Mouse (Mus musculus): ENCODE results near the gene Kazn. TPM values are rescaled to one million over a fixed set of nuclear protein-coding genes. Genes with fewer than 3 reads are reported as not detected.

Kazn gene
- total RNA-seq, 2 experiments from 2014 or later: 1.8 to 2.6 TPM

DNA sequence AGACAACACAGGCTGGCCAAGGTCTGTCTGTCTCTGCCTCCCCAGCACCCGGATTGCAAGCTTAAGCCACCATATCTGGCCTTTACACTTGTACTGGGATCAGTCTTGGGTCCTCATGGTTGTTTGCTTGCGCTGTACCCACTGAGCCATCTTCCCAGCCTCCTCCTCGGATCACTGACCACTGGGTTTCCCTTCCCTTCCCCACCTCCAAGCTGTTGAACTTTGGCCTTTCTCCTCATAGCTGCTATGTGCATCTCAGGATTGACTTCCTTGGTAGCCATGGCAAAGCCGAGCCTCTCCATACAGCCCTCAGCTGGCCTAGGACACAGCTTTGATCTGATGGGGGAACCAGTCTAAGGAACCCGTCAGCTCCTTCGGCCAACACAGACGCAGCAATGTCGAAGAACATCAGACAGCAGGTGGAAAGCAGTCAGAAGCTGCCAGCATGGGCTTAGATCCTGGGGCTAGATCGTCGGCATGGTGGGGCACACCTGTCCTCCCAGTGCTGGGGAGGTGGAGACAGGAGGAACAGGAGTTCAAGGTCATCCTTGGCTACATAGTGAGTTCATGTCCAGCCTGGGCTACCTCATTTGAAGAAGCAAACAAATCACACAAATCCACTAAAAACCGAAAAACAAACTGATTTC is 174.5 kb downstream of the Kazn start:
- intact Hi-C loops (cut with DNase I): no loop called here
- no peak for DNase-seq

DNA sequence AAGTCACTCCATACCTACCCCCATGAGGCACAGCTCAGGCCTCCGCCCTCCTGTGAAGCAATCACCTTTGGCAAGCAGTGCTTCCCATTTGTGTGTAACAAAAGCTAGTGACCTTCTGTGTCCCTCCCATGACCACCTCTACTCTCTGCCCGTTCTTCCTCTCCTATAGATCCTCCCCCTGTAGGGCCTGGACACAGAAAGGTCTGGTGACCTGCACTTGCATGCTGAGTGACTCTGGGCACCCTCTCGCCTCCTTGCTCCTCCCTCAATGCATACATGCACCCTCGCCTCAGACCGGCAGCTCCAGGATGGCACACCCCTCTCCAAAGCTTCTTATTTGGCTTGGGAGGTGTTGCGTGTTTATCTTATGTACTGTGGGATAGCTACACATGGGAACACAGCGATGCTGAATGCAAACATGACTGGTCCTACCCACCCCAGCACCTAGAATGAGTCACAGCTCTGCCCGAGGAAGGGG is 176.1 kb downstream of the Kazn start:
- no peak for DNase-seq
- intact Hi-C loops (cut with DNase I): no loop called here

DNA sequence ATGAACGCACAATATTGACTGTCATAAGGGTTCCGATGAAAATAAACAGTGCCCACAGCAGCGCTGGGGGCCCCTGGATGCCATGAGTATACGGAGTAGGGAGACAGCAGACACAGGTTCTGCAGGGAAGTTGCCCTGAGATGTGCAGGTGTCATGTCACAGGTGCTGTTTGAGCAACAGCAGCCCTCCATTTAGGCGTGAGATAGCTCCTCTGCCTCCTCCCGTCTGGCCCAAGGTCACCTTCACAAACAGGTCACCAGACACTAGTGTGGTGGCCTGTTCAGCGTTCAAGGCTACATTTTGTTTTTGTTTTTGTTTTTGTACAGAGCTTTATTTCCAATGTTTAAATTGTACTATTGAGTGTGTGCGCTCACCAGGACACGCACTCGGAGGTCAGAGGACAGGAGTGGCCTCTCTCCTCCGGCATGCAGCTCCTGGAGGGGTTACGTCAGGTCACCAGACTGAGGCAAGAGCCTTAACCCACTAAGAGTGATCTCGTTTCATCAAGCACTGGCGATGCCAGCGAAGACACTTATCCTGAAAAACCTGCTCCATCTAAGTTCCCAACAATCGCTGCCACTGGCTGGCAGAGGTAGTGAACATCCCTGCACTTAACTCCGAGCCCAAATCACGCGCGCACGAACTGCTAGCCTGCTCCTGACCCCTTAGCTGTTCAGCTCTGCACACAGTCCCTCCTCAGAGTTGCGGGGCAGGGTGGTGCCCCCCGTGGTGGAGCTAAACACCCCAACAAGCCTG is 177.5 kb downstream of the Kazn start:
- intact Hi-C loops (cut with DNase I): no loop called here
- no peak for DNase-seq

DNA sequence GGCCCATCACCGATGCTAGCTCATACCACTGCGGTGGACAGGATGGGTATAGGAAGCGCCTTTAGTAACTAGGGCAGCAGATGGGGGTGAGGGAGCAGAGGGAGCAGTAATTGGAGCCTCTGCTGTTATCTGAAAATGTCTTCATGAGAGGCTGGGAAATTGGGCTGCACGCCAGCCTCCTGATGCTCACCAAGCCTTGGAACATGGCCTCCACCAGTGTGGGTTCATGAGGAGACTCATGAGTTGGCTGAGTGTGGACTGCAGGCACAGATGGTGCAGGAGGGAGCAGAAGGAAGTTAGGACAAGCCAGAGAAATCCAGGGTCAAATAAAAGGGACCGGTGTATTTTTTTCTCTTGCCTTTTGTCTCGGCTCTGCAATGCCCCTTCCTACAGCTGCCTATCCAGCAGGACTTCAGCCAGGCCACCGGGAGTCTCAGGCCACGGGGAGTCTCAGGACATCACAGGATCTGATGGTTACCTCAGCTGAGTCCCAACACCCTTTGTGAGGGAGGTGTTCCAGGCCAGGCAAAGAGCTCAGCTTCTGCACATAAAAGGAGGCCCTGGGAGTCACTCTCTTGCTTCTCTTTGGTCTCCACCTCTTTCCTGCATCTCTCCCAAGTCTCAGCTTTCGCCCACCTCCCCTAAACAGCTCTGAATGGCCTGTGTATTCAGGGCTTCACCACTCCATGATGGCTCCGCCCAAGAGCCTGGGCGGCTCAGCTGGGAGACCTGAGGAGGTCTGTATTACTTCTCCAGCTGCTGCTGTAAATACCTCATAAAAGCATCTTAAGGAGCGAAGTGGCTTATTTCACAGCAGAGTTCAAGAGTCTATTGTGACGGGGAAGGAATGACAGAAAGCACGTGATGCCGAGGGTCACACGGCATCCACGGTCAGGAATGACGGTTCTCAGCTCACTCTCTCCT is 178.5 kb downstream of the Kazn start:
- DNase-seq: no peak
- intact Hi-C loops (cut with DNase I): no loop called here

DNA sequence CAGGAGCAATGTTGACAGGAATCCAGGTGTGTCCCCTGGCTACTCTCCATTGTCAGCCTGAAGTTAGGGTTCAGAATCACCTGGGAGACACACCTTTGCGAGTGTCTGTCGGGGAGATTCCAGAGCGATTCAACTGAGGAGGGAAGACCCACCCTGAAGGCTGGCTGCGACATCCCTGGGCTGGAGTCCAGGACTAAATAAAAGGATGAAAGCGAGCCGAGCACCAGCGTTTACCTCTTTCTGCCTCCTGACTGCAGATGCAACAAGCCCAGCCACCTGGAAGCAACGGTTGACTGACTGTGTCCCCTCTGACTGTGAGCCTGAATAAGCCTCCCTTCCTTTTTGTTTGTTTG is 179.4 kb downstream of the Kazn start:
- DNase-seq: no peak
- intact Hi-C loops (cut with DNase I): no loop called here

DNA sequence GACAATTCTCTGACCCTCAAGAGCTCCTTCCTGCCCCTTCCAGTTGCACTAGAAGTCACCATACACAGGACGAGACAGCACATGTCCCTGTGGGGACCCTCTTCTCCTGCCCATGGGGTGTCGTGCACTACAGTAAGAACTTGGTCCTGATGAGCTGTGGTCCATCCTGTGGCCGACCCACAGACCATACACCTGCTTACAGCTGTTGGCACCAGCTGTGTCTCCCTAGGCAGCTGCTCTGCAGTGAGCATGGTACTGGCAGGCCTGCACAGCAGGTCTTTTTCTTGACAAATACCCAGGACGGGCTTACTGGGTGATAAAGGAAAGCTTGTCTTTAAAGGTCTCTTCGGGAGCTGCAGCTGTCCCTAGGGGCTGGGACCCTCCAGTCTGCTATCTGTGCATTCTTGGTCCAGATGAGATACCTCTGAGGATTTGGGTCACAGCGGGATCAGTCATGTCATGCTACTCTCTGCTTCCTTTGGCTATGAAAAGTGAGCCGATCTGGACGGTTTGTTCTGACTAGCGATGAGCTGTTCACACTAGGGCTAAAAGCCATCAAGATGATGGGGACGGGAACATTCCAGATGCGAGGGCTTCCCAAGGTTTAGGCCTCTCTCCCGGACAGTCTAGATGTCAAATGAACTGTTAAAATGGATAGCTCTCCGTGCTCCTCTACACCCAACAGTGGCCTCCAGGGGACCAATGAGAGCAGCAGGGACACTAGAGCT is 179.9 kb downstream of the Kazn start:
- intact Hi-C loops (cut with DNase I): no loop called here
- no peak for DNase-seq

DNA sequence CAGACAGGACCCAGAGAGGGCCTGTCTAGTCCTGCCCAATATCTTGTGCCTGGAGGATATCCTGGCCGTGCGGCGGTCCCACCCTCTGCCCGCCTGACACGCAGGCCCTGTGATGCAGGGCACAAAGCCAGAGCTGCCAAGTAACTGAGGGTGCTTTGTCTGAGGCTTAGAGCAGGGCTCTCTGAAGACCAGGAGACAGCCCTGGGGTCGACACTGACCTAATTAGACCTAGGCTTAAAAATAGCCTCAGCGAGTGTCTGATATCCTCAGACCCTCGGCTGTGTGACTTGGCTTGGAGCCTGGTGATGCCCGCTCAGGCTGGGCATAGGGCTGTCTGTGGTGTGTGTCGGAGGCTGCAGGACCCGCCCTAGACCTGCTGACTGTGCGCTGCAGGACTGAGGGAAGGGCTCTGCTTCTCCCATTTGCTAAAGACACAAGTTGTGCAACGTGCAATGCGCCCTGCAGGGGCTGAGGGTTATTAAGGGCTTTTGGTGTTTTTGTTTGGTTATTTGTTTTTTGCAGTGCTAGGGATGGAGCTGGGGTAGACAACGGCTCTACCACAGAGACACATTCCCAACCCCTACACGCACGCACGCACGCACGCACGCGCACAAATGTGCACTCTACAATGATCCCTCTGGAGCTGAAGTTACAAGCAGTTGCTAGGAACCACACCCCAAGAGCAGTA is 181.5 kb downstream of the Kazn start:
- no peak for DNase-seq
- intact Hi-C loops (cut with DNase I): no loop called here

DNA sequence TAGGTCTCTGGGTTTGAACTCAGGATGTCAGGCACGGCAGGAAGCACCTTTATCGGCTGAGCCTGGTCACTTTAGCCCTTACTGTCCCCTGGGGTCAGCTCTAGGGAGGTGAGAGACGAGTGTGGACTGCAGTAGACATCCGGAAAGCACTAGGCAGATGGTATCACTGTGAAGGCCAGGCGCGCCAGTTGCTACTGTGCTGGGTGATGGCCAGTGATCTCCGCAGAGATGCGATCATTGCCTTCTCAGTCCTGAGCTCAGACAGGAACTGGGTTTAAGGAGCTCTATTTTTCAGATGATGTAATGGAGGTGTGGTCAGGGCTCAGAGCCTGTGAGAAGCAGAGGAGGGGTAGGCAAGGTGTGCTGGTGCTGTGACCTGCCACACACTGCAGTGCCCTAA is 183.6 kb downstream of the Kazn start:
- intact Hi-C loops (cut with DNase I): no loop called here
- no peak for DNase-seq

DNA sequence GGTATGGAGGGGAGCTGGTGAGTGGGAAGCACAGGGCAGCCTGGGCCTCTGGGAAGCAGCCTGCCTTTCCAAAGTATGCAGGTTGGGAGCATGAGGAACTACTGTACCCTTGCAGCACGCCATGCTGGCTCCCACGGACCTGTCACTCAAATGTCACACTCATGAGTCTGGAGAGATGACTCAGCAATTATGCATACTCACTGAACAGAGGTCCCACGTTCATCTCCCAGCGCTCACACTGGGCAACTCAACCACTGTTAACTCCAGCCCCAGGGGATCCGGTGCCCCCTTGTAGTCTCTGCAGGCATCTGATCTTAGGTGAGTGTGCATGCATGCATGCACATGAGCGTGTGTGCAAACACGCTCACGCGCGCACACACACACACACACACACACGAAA is 184.6 kb downstream of the Kazn start:
- intact Hi-C loops (cut with DNase I): no loop called here
- DNase-seq: no peak

DNA sequence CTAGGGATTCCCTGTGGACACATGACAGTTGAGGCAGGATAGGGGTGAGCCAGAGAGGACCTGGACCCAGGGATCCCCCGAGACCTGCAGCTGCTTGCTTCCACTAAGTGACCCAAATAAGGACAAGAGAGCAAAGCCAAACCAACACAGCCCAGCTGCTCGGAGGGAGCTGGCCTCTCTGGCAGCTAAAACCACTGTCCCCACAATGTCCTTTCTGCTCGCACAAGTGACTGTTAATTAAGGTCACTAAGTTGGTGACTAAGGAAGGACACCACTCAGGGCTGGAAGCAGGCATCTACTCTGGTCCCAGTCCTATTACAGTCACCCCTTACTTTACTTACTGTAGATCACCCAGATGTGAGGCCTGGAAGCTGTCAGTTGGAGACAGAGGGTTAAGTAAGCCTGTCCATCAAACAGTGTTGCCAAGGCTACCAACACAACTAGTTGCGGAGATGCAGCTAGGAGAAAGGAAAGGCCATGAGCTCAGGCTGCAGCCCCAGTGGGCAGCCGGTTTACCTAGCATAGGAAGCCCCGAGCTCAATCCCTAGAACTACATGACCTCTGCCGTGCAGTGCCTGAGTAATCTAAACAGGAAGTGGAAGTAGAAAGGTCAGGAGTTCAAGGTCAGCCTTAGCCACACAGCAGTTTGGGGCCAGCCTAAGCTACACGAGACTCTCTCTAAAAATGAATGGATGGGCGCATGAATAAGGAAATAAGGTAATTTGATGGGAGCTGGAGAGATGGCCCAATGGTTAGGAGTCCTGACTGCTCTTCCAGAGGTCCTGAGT is 185.3 kb downstream of the Kazn start:
- no peak for DNase-seq
- intact Hi-C loops (cut with DNase I): no loop called here

DNA sequence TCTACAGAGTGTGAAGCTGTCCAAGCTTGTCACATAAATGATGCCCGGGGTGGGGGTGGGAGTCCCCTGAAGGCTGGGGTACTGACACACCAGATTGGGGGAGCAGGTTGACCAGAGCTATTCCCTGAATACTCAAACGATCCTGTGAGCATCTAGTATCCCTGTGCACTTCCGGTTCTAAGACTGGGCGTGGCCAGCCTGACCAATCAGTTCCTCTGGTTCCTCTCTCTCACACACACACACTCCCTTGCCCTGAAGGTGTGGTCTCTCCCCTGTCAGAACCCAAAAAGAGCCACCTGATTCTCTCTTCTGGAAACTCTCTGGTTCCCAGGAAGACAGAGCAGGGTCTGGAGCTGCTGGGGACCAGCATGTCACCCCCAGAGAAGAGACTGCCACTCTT is 185.9 kb downstream of the Kazn start:
- intact Hi-C loops (cut with DNase I): no loop called here
- no peak for DNase-seq

DNA sequence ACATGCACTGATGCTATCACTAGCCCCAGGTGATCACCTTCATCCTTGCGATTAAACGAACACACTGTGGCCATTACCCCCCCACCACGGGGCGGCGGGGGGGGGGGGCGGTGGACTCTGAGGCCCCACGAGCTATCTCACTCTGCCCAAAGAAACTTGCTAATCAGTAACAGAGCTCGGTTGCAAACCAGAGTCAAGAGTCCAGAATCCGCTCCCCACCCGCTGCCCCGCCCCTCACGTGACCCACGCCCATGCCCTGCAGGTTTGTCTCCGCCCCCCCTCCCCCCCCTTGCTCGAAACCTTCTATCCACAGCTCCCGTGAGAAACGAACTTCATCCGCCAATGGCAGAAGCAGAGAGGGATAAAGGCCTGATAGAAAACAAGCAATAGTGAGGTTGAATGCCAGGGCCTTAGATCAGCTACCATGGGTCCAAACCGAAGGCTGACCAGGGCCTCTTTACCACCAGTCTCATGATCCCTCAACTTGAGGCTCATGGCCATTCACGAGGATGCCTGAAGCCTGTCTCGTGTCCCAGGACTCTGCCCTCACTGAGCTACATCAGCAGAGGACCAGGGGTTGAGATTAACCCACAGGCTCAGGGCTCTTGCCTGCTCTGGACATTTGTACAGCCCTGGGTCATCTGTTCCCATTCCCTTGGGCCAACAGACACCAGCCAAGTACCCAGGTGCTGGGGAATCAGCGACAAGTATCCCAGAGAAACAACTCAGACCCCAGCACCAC is 186.6 kb downstream of the Kazn start:
- no peak for DNase-seq
- intact Hi-C loops (cut with DNase I): no loop called here

Other genes starting within 250 kb of the Kazn start
- under 1 TPM; 0.13 to 0.35 TPM for gene Fhad1, start 224.3 kb downstream of the Kazn start, total RNA-seq (2021)
- gene Tmem51, start 155.1 kb downstream of the Kazn start, total RNA-seq (2021): 1 to 10 TPM; 1.1 to 1.2 TPM